Comparison of ENCODE assay signal across 8 mouse cellular contexts in genomic region chr6:30459811-30460749, GRCm38 (mm10). TPM values are rescaled to one million over a fixed set of nuclear protein-coding genes. Genes with fewer than 3 reads are reported as not detected.
A peak's percentile ranks its signal among the peaks of the same experiment; 100 is the strongest.
DNase-seq lines count a peak whose midpoint lies in the region.

No protein-coding gene starts in this region.

- H3K27me3 ChIP-seq in hindbrain, embryonic 10.5 days (ENCODE audit: insufficient read depth, poor library complexity, severe bottlenecking) = peaks cover 5% of the 10 kb centered on the region; the same call in 1 of the 2 replicates

- H3K4me1 ChIP-seq in hindbrain, embryonic 10.5 days (replicated peaks) = peaks cover 43% of the 10 kb centered on the region

- H3K4me3 ChIP-seq in hindbrain, embryonic 10.5 days = peak overlapping the region; percentile 59

- H3K27ac ChIP-seq in hindbrain, embryonic 10.5 days = peak overlapping the region; percentile 95

- H3K36me3 ChIP-seq in hindbrain, embryonic 10.5 days = peaks cover 14% of the 10 kb centered on the region

- no peaks in the 10 kb centered on the region for H3K9me3 ChIP-seq in hindbrain, embryonic 10.5 days

- peak; percentile 78 for DNase-seq in Muller cell, postnatal 12 days (ENCODE audit: inconsistent ontology term)
- DNase-seq in cerebellum, adult 8-10 months = peak; percentile 73
- DNase-seq in forelimb bud, embryonic 11.5 days (ENCODE audit: low read depth, low spot score) = peak; percentile 80
- peak; percentile 86 for DNase-seq in hindbrain, embryonic 10.5 days (ENCODE audit: low spot score)
- DNase-seq in layer of hippocampus, postnatal 10 days (ENCODE audit: low spot score in 2 of 2) = peak; percentile 81 to 88
- DNase-seq in lung, postnatal 14 days = peak; percentile 86
- peak; percentile 82 for DNase-seq in ovary, postnatal 36 days (ENCODE audit: low spot score)
- peak; percentile 86 for DNase-seq in thymus, postnatal 14 days

- WGBS in hindbrain, embryonic 10.5 days = 5% methylated on average over 40 of the region's 40 CpGs

RNA-seq across cellular contexts. Expression of gene Tmem209, which starts 49.5 kb away (rescaled TPM):
- polyA plus RNA-seq in hindbrain, embryonic 10.5 days (2016; fragmentation: Nextera tagmentation; extraction: Ambion mirVana) = 38.3 and 40.3 TPM in 2 replicates
- 10 to 100 TPM; 16.2 to 19.4 TPM for total RNA-seq in layer of hippocampus, postnatal 10 days (2021)

RNA-seq across cellular contexts. Expression of gene Ssmem1, which starts 49.6 kb away (rescaled TPM):
- 0.34 and 0.35 TPM in 2 replicates for polyA plus RNA-seq in hindbrain, embryonic 10.5 days (2016; fragmentation: Nextera tagmentation; extraction: Ambion mirVana)
- total RNA-seq in layer of hippocampus, postnatal 10 days (2021) = 1 to 10 TPM in 1 of 2 experiments, under 1 TPM in 1; 0.83 to 1.1 TPM

RNA-seq across cellular contexts. Expression of gene Klhdc10, which starts 58.4 kb away (rescaled TPM):
- polyA plus RNA-seq in hindbrain, embryonic 10.5 days (2016; fragmentation: Nextera tagmentation; extraction: Ambion mirVana) = 26.1 and 29.2 TPM in 2 replicates
- total RNA-seq in layer of hippocampus, postnatal 10 days (2021) = 100 to 1,000 TPM; 132 to 157 TPM

Comparison
In these comparisons a context has a peak if more than half of its experiments do, and no peak if none do; other contexts are left out.
1. Peak in every context shown above with its lines: DNase-seq, H3K4me3 ChIP-seq and H3K27ac ChIP-seq.